Mouse (Mus musculus) ovary, postnatal 10 days (tissue): ENCODE results near the gene Gm18336.
"Not testable (repeated sequence)": the region's sequence is repeated elsewhere in the genome, so short reads cannot be mapped to it uniquely, and the experiment has no call there.

ENCODE experiments used
- DNase-seq: peaks from one replicate; pipeline ENCODE4 v3.0.0; 2022; ENCODE audit warnings: low spot score

The Gm18336 gene

DNA sequence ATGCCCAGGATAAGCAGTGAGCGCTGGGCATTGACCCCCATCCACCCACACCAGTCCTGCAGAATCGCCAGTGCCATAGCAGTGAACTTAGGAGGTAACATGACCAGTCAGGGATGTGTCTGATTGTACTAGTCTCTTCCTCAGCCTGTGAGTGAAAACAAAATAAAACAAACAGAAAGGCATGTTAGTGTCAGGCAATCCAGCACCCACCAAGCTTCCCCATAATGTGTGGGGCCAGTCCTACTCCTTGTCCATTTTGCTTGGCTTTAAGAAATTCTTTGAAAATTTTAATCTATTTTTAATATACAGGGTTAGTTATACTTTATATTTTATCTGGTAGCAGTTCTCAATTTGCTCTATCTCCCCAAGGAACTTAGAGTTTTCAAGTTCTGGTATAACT is at the start of gene Gm18336:
Gm18336 (minus strand) TSS at position 101 of the 400 bp plus-strand sequence.
- not testable (repeated sequence) for DNase-seq

DNA sequence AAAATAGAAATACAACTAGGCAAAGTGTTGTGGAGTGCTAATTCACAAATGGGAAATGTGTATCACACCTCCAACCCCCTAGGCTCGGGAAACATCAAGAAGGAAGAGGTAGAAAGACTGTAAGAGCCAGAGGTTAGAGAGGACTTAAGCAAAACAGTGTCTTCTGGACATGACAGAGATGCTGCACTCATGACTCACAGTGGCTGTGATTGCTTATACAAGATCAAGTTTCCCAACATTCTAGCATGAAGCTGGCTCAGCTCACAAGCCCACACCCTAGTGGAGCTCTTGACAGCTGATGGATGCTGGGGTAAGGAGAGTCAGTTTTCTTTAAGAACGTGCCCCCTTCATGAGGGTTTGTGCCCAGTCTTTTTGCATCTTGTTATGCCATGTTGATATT is 42.9 kb upstream of the Gm18336 start:
- DNase-seq = no peak

DNA sequence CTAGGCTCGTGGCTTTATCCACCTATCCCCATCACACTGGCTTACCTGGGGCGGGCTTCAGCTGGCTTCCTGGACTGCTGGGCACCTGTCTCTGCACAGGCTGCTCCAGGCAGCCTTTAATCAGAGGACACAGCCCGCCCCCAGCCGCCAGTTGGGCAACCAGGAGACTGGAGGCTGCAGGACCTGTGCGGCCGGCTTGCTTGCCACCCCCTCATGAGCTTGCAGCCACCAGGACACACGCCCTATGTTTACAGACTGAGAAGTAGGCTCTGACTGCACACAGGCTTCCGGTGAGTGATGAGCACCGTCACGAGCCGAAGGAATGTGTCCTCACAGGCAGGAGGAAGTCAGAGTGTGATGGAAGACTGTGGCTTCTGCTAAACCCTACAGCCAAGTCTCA is 36.7 kb upstream of the Gm18336 start, which contains the start of gene Trex2:
Trex2 (minus strand) TSS at position 93 of the 400 bp plus-strand sequence.
- no peak for DNase-seq

DNA sequence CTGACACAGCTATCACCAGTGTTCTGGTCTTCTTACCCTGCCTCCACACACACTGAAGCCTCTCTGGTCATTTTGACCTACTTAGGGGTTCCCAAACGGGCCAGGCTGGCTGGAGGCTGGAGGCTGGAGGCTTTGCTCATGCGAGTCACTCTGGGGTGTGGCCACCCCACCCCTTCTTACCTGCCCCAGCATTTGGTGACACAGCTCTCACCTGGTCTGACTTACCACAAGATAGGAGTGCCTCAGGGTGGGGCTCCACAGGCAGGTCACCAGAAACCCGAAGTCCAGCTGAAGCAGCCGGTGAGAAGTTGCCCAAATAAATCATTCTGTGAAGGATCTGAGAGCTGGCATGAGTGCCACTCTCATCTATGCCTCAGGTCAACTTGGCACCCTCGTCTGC is 34.3 kb upstream of the Gm18336 start:
- no peak for DNase-seq

DNA sequence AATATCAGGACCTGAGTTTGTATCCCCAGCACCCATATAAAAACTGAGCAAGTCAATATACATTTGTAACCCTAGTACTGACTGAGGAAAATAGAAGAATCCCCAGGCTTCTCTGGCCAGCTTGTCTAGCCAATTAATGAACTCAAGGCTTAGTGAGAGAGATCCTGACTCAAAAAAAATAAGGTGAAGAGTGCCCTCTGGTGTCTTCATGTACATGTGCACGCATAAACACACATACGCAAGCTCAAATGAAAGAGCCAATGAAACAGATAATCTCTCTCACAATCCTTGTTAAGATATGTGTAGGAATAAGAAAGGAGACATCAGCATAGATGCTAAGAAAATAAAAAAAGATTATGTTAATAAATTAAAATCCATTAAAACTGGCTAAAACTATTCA is 31.5 kb upstream of the Gm18336 start:
- DNase-seq = no peak

DNA sequence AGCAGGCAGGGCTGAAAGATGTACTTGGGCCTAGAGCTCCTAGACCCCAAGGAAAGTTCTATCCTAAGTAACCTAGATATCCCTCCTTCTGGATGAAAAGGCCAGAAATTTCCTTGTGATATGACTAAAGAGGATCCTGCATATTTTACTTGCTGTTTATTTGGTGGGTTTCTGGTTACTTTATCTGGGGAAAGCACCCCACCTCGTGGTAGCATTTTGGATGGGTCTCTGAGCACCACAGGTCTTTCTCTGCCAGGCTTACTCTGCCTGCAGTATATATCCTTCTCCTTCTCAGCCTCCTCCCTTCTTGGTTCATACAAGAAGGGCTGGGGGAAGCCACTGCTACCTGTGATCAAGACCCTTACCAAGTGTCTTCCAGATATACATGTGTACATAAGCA is 14.2 kb upstream of the Gm18336 start:
- DNase-seq = no peak

DNA sequence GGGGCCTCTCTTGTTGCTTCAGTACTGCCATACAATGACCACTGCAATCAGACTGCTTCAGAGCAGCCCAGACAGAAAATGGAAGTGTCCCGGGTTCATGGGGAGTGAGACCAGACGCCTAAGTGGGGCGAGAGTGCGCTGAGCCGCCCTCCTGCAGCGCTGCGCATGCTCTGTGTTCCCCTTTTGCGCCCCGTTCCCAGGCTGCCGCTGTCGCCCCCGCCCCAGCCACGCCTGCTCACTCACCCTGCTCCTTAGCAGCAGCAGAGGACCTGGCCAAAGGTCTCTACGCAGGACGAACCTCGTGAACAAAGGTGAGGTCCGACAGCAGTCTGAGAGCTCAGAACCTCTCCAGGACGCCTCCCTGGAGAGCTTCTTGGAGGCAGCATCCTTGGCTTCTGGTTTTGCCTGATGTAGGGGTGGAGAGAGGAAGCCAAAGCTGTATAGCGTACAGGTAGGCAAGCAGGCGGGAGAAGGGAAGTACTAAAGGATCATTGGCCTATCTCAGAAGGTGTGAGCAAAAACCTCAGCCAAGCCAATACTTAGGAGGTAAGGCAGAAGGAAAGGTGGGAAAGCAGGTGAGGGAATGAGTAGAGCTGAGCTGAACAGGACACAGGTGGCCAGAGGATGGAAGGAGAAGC is 12.5 kb upstream of the Gm18336 start, which contains the start of gene Zfp92:
Zfp92 (plus strand) TSS at position 217 of the 638 bp plus-strand sequence.
- no peak for DNase-seq

DNA sequence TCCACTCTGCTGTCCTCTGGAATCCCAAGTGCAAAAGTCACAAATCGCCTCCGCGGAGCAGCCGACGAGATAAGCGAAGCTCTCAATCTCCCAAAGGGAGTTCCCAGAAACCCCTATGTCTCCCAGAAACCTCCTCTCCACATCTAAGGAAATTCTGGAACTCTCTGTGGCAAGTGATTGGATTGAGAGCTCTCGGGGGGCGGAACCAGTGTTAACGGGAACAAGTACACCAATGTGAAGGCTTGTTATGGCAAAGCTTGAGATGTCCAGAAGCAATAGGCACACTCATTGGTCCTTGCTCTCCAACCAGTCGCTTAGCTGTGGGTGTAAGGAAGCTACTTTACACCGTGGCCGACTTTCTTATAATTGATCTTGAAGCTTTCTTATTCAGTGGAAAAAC is 3.1 kb upstream of the Gm18336 start:
- no peak for DNase-seq

DNA sequence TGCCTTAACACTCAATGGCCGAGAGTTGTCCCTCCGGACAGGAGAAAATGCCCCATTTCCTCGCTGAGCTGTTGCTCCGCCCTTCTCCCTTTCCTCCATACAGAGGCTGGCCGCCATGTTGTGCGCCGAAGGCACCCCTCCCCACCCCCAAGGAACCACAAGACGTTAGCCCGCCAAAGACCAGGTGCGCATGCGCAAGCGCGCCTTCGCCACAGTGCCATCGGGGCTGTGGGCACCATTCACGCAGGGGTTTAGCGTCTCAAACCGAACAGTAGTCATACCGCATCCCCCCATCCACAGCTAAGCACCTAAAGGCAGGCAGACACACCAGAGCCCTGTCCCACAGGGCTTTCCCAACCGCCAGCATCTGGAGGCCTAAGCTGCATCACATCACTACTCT is 2.4 kb upstream of the Gm18336 start:
- no peak for DNase-seq

DNA sequence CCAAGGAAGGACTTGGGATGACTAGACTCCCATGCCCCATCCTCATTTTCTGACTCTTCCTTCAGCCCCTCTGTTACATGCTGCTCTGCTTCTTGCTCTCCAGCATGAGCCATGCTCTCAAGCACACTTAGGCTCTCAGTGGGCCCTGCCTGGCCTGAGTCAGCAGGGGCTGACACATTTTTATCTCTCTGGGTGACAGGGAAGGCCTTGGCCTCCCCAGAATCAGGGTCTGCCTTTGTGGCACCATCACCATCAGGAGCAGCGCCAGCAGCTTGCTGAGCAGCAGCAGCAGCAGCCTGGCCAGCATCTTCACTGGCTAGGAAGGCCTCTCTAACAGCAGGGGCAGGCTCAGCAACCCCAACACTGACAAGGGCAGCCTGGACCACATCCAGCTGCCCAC is 2.1 kb downstream of the Gm18336 start:
- DNase-seq = no peak

DNA sequence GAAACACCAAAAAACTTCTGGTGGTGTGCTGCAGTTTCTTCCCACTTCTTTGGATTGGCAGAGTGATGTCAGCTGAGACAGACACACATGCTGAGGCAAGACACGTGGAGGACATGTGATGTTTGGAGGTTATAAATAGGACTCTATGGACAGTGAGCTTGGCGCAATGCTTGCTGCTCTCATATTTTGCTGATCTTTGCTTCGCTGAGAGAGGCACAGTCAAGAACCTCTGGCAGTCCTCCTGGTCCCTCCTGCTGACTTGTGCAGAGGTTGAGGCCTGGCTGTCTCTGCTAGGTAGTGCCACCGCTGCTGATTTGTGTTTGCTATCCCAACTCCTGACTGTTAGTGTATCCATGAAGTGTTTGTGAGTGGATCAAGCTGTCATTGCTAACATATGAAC is 7.1 kb downstream of the Gm18336 start:
- no peak for DNase-seq

DNA sequence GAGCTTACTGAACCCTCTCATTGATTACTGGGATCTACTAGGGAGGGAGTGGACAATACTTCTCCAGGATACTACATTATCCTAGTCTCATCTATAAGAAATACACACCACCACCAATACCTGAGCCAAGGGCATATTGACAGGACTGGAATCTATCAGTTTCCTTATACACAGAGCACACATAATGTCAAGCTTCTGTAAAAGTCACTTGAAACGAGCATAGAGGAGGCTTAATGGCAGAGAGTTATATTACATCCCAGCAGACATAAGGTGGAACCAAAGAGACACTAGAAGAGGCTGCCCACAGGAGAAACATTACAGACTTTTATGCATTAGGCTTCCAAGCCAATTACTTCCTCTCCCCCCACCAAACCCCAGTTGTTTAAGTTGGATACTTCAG is 13.6 kb downstream of the Gm18336 start:
- DNase-seq = no peak

DNA sequence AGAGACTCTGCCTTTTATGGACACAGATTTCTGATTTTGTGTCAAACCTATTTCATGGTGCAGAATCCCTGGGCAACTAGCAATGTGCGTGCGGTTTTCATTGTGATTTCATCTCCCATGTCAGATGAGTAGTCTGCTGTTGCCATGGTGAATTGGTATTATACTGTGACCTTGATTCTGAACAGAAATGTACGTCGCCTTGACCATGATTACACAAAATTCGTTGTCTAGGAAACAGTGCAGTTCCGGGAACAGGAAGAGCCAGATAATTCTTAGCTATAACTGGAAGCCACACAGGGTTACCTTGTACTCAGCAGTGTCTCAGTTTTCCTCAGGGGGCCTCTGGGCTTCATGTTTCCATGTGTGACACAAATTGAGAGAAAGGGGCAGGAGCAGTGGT is 14.1 kb downstream of the Gm18336 start:
- DNase-seq = no peak

DNA sequence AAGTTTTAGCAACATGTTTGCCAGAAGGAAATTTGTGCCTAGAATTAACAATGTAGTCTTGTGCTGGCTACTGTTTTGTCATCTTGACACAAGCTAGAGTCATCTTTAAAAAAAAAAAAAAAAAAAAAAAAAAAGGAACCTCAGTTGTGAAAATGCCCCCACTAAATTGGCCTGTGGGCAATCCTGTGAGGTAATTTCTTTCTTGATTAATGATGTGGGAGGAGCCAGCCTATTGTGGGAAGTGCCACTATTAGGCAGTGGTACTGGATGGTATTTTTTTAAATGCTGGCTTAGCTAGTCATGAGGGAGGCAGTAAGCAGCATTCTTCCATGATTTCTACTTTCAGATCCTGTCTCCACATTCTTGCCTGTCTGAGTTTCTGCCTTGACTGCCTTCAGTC is 35.2 kb downstream of the Gm18336 start:
- no peak for DNase-seq

DNA sequence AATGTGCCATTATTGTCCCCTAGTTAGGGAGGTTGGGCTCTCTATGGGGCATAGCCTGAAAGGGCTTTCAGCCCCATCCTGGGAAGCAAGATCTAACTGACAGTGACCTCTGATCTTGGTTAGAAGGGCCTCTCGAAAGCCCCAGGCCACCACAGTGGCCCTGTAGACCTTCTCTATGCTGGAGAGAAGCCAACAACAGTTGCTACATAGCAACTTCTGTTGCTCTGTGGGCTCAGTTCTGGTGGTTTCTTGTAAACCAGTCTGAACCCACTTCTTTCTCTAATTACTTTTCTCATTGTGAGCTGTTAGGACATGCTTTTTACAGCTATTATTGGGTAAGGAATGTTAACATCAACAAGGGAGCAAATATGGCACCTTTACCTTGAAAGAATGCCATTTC is 41.8 kb downstream of the Gm18336 start:
- no peak for DNase-seq

DNA sequence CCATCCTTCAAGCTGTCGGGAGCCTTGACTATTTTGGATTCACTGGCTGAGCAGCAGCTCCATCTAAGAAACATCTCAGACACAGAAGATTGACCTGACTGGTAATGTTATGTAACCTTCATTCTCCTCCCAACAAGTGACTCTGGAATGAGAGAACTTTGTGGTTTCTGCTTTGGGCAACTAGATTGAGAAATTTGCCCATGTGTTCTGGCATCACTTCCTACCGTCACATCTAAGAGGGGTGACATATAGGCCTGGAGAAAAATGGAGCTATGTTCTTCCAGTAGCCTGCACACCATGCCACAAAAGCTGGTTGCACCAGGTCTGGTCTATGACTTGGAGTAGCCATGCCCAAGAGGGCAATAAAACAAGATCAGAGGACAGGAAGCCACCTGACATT is 42.4 kb downstream of the Gm18336 start:
- DNase-seq = no peak
